Mouse (Mus musculus): Measurements from ENCODE around the gene Cinp.

Cinp gene

DNA sequence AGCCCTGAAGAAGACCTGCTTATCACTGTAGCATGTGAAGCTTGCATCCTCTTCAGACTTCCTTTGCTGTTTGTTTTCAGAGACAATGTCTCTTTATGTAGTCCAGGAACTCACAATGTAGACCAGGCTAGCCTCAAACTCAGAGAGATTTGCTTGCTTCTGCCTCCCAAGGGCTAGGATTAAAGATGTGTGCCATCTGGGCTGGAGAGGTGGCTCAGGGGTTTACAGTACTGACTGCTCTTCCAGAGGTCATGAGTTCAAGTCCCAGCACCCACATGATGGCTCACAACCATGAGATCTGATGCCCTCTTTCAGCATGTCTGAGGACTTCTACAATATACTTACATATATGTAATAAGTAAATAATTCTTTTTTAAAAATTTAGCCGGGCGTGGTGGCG, 53.8 kb downstream of the Cinp start:
- no peak for DNase-seq (ENCODE audit: low spot score)

DNA sequence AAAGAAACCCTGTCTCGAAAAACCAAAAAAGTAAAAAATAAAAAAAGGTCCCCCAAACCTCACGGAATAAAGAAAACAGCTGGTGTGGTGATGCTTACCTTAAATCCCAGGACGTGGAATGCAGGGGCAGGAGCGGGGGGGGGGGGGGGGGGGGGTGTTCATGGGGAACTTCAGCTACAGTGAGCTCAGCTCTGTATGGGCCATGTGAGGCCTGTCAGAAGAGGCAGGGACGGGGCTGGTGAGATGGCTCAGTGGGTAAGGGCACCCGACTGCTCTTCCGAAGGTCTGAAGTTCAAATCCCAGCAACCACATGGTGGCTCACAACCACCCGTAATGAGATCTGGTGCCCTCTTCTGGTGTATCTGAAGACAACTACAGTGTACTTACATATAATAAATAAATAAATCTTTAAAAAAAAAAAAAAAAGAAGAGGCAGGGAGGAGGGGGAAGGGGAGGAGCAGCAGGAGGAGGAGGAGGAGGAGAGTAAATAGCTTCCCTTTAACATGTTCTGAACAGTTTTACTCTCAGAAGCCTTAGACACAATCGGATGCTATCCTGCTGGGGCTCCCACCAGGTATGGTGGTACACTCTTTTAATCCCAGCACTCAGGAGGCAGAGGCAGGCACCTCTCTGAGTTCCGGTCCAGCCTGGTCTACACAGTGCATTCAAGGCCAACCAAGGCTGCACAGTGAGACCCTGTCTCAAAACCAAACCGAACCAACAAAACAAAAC, 58.5 kb downstream of the Cinp start:
- no peak for DNase-seq (ENCODE audit: low spot score)

DNA sequence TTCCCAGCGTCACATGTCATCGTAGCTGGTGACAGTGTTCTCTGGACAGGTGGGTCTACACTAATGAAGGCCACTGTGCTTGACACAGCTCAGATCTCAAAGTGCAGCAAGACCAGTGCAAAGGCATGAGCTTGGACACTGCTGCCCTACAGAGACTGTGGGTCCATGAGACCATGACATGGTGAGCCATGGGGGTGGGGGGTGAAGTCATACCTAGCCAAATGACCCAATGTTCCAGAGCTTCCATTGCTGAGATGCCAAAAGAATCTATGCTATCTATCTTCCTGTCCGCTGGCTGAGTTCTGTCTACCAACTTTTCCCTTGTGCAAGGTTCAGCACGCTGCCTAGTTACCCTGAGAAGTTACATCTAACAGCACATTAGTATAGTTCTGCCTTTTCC, 60.0 kb downstream of the Cinp start:
- no peak for DNase-seq (ENCODE audit: low spot score)
